Mouse (Mus musculus) bone marrow macrophage, adult 2 months (primary cell): ENCODE results near the gene Tamm41.

Experiments used
- CTCF ChIP-seq: IDR thresholded peaks from 2 replicates; pipeline ENCODE4 v1.5.1; 2012; ENCODE audit warnings: low read depth, mild to moderate bottlenecking, low read length, moderate library complexity
- POLR2A ChIP-seq: IDR thresholded peaks from 2 replicates; pipeline ENCODE4 v1.6.1; 2012; ENCODE audit warnings: mild to moderate bottlenecking, low read depth, low read length, borderline replicate concordance

GRCm38 (mm10) chr6:115030098-115030497 is 7.6 kb downstream of the Tamm41 start:
- TF ChIP-seq CTCF (no peak), POLR2A (no peak)
